Mouse (Mus musculus) Muller cell, postnatal 12 days (primary cell): ENCODE measurements around the gene Sumo2.
A peak's percentile ranks its signal among the peaks of the same experiment; 100 is the strongest.
"Not testable (repeated sequence)": the region's sequence is repeated elsewhere in the genome, so short reads cannot be mapped to it uniquely, and the experiment has no call there.

Experiments used
- DNase-seq: peaks from one replicate; pipeline ENCODE4 v3.0.0-alpha.2; 2015; ENCODE audit errors: inconsistent ontology term

The Sumo2 gene

DNA sequence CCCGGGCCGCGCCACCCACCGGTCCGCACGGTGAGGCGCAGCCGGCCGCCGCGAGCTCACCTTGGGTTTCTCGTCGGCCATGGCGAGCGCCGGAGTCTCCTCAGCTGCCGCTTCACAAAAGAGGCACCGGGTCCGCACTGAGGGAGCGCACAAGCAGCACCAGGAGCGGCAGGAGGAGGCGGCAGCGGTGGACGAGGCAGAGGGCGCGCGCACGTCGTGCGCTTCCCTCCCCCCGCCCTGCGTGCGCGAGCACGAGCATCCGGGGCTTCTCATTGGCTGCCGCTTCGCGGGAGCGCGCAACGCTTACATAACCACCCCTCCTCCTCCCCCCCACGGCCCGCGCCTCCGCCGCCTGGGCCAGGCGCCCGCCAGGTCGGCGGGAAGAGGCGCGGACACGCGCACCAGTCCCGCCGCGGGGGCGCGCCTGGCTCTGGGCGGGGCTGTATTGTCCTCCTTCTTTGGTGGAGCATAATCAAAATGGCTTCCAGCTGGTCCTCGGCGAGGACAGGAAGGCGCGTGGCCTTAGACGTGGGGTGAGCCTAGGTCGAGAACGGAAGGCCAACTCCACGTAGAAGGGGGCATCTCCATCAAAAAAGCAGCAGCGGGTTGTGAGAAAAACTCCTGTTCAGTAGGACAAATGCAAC is at the start of gene Sumo2:
TSS of gene Sumo2 (minus strand) at position 239 of the 644 bp plus-strand sequence.
- DNase-seq: peak; percentile 98

DNA sequence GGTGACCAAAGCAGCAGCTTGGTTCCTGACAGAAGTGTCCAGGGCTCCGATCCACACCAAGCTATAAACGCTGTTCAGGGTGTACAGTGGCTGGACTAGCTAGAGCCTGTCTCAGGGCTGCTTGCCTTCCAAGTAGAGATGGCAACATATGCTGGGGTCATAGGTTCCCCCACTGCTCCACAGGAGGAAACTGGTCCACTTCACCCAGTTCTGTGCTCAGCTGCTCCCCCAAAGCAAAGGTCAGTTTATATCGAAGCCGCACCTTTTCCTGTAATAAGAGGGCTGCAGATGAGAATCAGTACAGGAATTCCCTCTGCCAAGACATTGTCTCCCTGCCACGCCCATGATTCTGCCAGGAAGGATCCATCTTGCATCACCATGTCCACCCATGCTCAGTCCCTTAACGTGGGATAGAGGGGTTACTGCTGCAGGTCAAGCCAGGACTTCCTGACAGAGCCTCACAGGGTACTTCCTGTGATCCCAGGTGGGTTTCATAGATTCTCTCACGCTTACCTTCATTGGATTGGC is 49.6 kb upstream of the Sumo2 start:
- no peak for DNase-seq

DNA sequence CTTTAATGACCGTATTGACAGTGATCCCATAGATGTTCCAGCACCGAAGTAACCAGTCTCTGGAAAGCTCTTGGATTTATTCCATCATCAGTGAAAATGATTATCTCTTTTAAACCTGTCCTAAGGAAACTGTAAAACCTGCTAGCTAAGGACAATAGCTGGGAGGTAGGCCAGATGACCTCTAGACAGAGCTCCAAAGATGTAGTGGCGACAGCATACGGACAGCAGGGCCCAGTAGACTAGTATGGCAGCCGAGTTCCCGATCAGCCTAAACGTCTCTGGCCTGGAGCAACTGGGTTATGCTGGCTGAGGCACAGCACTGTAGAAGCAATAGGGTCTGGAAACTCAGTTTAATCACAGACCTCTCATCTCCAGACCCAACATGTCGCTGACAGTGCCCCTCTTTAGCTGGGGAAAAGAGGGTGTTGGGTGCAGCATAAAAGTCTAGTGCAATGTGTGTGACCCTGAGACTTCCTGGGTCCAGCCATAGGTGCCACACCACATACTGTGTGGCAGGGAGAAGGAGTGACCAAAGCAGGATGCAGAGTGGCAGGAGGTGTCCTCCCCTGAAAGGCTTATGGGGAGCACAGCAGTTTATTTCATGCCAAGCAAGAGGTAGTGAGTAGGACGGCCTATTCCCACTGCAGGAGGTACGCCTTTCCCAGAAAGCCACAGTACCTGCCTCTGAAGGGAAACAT is 48.4 kb upstream of the Sumo2 start:
- no peak for DNase-seq

DNA sequence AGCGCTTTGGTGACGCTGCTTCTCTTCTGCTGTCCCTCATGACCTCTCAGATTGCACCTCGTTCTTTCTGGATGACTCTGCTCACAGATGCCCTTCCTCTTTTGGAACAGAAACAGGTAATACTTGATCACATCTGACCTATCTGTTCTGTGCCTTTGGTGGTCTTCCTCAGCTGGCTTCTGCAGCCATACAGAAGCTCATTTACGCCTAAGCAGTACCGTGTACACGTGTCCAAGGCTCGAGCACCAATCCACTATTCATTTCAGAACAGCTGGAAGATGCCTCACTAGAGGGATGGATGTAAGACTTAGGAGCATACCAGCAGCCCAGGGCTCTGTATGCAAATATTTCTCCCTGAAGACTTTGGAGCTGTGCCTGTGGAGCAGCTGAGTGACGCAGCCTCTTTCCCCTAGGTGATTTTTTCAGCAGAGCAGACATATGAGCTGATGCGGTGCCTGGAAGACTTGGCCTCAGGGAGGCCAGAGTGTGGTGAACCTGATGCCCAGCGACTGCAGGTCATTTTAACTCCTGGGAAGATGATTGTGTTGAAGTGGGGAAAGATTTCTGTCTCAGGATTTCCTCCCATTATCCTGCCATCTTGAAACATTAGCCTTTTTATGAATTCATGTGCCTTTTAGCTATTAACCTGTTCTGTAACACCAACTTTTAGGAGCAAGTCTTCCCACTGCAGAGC is 47.0 kb upstream of the Sumo2 start:
- DNase-seq: no peak

DNA sequence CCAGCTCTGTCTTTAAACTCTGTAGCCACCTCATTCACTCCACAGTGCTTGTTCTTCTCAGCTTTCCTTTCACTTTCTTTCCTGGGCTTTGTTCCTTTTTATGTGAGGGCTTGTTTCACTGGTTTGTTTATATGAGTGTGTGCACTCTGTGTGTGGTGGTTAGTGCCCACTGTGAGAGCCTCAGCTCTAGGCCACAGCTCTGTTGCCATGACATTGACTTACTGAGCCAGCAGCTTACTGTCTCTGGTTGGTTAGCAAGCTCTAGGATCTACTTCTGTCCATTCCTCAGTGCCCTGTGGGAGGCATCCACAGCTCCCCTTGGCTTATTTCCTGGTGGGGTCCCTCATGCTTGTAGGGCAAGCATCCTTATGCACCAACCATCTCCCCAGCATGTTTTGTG is 43.0 kb upstream of the Sumo2 start:
- DNase-seq: no peak

DNA sequence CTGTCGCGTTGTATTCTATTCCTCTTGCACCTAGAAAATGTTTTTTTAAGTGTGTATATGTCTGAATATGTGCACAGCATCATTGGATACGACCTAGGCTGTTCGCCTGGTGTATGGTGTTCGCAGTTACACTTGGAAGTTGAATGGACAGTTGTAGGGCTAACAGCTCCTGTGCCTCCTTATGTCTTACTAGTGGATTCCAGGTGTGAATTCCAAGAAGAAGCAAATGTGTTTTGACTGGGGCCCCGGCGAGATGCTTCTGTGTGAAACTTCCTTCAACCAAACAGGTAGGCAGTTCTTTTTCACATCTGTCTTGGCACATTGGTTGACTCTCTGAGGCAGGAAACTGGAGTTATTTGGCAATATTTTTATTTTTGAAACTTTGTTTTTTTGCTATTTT is 28.9 kb upstream of the Sumo2 start:
- DNase-seq: no peak

DNA sequence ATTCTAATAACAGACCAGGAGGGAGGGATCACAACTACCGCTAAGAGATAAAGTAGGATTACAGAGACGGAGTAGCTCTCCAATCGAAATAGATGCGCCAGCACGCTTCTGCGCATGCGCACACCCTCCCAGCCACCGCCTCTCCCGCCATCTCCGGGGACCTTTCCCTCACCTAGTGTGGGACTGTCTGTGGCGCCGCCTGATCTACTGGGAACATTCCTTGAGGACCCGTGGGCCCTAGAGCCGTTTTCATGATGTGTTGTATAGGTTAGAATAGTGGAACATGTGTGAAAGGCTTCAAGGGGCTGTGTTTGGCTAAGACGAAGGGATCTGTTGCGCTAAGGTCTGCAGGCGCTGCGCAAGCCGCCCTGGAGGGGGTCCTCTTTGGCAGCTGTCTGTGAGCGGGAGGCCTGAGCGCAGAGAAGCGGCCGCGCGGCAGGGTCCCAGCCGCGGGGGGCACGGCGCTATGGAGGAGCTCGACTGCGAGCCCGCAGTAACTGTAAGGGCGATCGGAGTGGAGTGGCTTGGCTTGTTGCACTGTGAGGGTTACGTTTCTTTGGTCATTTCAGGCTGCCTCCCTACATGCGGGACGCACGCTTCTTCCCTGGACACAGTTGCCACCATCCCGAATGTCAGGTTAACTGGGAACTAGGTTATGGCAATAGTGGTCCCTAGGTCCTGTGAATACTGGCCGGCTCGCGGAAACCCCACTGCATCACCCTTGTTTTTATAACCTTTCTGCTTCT is 28.2 kb upstream of the Sumo2 start, which contains the start of gene Nup85:
TSS of gene Nup85 (plus strand) at position 371 of the 746 bp plus-strand sequence.
- peak; percentile 97 for DNase-seq

DNA sequence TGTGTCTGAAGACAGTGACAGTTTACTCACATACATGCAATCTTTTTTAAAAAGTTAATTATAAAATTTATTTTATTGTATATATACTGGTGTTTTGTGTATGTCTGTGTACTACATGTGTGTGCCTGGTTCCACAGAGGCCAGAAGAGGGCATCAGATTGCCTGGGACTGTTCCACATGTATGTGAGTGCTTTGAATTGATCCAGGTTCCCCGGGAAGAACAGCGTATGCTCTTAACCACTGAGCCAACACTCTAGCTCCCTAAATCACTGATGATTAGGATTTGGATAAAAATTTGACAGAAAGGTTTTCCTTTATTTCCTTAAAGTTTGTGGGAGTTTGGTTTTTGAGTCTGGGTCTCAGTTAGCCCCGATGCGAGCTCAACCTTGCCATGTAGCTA is 27.3 kb upstream of the Sumo2 start:
- no peak for DNase-seq

DNA sequence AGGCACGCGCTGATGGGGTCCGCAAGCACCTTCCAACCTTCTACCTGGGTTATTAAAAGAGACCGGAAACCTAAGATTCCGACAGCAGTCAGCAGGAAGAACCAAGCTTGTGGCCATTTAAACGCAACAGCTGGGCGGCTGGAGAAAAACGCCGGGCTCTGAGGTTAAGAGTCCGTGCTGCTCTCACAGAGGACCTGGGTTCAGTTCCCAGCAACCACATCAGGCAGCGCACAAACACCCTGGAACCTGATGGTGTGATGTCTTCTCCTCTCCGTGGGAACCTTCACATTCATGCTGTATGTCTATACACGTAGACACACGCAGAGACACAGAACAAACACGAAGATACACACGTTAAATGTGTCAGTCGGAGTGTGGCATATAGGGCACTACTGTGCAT is 19.6 kb upstream of the Sumo2 start:
- DNase-seq: no peak

DNA sequence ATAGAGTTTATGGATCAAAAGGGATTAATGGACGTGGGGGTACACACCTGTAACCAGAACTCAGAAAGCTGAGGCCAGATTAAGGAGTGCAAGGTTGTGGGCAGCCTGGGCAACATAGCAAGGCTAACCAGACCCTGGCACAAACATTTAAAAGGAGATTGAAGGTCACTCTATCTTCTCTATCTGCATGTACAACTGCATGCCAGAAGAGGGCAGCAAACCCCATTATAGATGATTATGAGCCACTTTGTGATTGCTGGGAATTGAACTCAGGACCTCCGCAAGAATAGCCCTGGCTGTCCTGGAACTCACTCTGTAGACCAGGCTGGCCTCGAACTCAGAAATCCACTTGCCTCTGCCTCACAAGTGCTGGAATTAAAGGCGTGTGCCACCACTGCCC is 16.7 kb upstream of the Sumo2 start:
- DNase-seq: no peak

DNA sequence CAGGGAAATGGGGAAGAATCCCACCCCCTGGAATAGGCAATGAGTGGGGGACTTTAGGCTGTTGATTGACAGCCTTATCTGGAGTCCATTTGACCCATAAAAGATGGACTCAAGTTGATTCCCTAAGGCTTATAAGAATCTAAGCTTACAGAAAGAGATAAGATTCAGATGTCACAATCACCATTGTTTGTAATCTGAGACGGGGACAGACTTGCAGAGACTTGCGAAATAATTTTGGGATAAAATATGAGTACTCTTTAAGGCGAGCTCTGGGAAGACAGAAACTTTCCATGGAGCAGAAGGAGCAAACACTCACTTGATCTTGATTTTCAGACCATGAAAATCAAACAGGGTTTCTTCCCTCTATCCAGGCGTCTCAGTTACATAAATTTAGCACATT is 7.5 kb upstream of the Sumo2 start:
- DNase-seq: no peak

DNA sequence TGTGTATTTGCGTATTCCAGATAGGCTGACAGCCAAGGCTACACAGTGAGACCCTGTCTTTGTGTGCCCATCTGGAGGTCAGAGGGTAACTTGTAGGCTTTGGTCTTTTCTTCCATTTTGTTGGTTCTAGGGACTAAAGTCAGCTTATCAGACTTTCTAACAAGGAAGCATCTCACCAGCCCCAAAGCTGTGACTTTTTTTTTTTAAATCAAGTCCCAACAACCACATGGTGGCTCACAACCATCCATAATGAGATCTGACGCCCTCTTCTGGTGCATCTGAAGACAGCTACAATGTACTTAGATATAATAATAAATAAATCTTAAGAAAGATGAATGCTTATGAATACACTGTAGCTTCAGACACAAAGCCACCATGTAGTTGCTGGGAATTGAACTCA is 2.0 kb upstream of the Sumo2 start:
- DNase-seq: no peak

DNA sequence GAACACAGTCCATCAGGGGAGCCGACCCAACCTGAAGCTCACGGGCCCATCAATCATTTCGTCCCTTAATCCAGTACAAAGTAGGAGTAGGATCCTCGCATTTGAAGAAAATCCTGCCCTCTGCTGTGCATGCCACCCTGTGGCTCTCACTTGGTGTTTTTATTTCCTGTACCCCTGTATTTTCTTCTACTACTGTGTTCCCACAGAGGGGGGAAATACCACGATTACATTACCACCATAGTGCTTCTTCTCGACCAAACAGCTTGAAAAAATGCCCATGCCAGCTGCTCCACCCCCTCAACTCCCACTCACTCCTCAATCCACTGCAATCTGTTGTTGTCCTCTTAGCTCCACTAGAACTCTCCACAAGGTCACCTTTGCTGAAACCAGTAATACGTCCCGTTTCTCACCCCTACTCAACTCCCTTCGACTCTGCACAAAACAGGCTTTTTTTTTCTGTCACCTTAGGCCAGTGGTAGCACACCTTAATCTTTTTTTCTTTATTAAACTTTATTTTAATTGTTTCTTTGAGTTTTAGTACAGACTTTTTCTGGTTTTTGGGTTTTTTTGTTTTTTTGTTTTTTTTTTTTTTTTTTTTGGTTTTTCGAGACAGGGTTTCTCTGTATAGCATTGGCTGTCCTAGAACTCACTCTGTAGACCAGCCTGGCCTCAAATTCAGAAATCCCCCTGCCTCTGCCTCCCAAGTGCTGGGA is 936 bp upstream of the Sumo2 start:
- DNase-seq: no peak

DNA sequence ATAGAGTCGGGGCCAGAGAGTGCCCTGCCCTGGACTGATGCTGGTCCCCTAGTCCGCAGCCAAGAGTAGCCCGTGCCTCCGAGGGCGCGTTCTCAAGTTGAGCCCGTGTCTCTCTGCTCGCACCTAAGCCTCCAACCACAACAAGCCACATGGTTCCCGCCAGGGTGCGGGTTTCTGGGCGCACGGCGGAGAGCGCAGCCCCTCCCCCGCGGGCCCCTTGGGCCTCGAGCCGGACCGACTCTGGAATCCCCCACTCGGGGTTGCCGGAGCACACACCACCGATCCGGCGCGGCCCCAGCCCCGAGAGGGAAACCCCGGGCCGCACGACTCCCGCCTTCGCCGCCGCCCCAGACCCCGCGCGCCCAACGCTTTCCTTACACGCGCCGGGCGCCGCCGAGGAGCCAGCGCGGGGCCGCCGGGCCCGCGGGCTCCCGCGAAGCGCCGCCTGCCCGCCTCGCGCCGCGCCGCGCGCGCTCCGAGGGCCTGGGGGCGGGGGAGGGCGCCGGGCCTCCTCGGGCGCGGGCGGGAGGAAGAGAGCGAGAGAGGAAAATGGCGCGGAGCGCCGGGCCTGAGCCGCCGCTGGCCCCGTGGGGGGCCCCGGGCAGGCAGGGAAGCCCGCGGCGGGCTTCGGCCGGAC is 557 bp downstream of the Sumo2 start:
- DNase-seq: peak; percentile 81

DNA sequence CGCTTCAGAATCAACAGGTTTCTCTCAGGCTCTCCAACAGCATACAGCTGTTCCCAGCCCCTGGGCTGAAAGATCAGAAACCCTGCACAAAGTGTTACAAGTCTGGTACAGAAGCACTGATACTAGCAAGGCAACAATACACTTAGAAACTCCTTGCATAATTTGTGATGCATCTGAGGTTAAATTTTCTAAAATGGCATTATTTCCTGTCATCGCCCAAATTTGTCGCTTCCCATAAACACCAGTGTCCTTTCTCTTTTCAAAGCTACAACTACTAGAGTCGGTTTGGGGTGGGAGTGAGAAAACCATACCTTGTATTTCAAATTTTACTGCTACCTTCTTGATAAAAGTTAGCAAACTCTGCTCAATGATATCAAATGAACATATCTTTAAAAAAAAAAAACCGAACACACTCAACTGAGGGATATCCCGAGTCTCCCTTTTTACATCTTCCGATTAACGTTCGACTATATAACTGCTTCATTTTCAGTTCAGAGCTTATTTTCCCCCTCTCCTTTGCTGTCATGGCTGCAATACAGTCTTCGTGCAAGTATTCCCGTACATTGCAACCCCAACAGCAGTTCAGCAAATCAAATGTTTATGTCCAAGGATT is 1.2 kb downstream of the Sumo2 start:
- no peak for DNase-seq

DNA sequence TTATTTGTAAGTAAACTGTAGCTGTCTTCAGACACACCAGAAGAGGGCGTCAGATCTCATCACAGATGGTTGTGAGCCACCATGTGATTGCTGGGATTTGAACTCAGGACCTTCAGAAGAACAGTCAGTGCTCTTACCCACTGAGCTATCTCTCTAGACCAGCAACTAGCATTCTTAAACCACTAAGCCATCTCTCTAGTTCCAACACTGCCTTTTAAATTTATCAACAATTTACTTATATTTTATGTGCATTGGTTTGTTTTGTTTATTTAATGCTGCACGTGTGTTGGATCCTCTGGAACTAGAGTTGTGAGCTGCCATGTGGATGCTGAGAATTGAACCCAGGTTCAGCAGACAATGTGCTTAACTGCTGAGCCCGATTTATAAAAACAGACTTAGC is 9.6 kb downstream of the Sumo2 start:
- not testable (repeated sequence) for DNase-seq

DNA sequence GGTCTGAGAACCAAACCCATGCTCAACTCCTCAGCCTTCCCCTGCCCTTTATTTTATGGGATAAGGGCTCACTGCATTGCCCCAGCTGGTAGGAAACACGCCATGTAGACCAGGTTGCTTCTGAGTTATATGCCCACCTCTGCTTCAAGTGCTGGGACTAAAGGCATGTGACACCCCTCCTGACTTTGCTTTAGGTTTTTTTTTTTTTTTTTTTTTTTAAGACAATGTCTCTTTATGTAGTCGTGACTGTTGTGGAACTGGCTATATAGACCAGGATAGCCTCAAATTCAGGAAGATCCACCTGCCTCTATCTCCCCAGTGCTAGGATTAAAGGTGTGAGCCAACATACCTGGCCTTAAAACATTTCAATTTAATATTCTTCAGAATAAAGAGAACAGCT is 13.4 kb downstream of the Sumo2 start:
- no peak for DNase-seq

DNA sequence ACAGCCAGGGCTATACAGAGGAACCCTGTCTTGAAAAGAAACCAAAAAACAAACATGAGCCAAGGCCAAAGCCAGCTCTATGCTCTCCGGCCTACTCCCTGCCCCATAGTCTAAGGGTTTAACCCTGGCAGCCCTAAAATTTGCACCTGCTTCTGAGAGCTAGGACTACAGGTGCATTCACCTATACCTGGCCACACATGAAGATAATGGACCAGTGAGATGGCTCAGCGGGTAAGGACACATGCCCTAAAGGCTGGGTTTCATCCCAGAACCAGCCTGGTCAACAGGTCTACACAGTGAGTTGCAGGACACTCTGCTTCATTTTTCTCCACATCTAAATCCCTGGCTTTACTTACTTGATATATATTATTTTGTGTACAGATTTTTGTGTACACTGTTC is 13.8 kb downstream of the Sumo2 start:
- DNase-seq: no peak

DNA sequence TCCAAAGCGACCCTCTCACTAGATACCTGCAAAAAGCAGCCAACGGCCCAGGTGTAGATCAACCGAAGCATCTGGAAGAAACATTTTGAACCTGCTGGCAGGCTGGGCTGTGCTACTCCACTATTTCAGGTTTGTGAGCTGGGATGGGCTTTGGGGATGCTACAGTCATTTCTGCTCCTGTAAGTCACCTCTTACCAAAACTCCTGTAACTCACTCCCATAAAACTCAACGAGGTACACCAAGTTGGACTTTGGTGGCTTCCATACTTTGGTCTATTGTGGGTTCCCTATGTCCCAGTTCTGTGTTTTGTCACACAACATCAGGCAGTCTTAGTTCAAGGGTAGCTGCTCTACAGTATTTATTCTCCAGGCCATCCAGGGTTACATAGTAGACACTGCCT is 15.0 kb downstream of the Sumo2 start:
- DNase-seq: no peak

DNA sequence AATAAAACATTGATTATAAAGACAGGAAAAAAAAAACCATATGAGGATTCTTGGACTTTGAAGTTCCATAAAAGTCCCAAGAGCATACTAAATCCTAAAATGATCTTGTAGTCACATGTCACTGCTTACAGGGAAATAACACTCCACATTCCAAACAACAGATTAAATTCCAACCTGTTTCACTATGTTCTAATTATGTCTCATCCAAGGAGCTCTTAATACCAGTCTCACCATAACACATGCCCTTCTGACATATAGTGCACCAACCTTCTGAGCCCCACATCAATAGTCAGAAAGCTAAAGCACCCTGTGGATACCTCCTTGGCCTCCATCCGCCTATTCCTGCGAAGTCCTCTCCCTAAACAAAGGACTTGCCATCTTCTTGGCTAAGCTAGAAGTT is 15.9 kb downstream of the Sumo2 start:
- DNase-seq: no peak

DNA sequence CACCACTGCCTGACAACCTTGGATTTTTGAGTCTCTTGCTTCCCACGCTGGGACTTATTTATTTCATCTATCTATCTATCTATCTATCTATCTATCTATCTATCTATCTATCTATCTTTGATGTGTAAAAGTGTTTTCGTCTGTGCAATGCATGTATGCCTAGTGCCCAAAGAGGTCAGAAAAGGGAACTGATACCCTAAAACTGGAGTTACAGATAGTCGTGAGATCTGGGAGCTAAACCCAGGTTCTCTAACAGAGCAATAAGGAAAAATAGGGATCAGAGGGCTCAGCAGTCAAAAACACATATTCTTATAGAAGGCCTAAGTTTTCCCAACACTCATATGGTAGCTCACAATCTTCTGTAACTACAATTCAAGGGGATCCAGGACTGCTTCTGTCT is 16.5 kb downstream of the Sumo2 start:
- DNase-seq: no peak
